Mouse (Mus musculus) cortical plate, adult 2 months (tissue): ENCODE data around the gene Col4a3bp.

Source experiments
- CTCF ChIP-seq: fragments of 200-500 bp; IDR thresholded peaks from 2 replicates; pipeline ENCODE4 v1.5.1; 2011; ENCODE audit warnings: mild to moderate bottlenecking, control low read depth, low read length; ENCODE audit not compliant: insufficient read depth; ENCODE audit errors: extremely low read depth
- POLR2A ChIP-seq: fragments of 200-500 bp; IDR thresholded peaks from 2 replicates; pipeline ENCODE4 v1.6.1; 2011; ENCODE audit warnings: mild to moderate bottlenecking, low read length, control low read depth; ENCODE audit not compliant: insufficient read depth; ENCODE audit errors: extremely low read depth

GRCm38 (mm10) chr13:96574170-96574569 is 31.8 kb downstream of the Col4a3bp start:
- TF ChIP-seq CTCF (no peak), POLR2A (no peak)
